Mouse (Mus musculus) heart, postnatal 0 days (tissue): ENCODE results near the gene Cdk17.

ENCODE experiments used
- CTCF ChIP-seq: IDR thresholded peaks from 2 replicates; pipeline ENCODE4 v1.5.1; 2016; ENCODE audit warnings: antibody characterized with exemption, control low read depth, low read depth
- EP300 ChIP-seq: IDR thresholded peaks from 2 replicates; pipeline ENCODE4 v1.6.1; 2016; ENCODE audit warnings: antibody characterized with exemption, low read depth

GRCm38 (mm10) chr10:93111412-93111811 lies 49.3 kb upstream of the Cdk17 start:
- no peak for TF ChIP-seq CTCF
- no peak for TF ChIP-seq EP300
